Mouse (Mus musculus) frontal cortex, postnatal 25 days (tissue): ENCODE results near the gene Lyrm9.

Source experiments
- DNase-seq, 2 experiments: peaks; one replicate each; pipeline ENCODE4 v3.0.0; 2022; ENCODE audit warnings: low spot score in 2 of 2

The Lyrm9 gene

GRCm38 (mm10) chr11:78814461-78814941 is 11.9 kb upstream of the Lyrm9 start:
- DNase-seq, result no peak

GRCm38 (mm10) chr11:78815986-78816792 is 10.2 kb upstream of the Lyrm9 start:
- no peak for DNase-seq

GRCm38 (mm10) chr11:78817311-78818022 is 8.9 kb upstream of the Lyrm9 start:
- no peak for DNase-seq

- no peak for DNase-seq
Observed at GRCm38 (mm10) chr11:78820337-78821000, 5.9 kb upstream of the Lyrm9 start.

GRCm38 (mm10) chr11:78822792-78823498 is 3.4 kb upstream of the Lyrm9 start:
- no peak for DNase-seq

- DNase-seq, result no peak
Observed at GRCm38 (mm10) chr11:78827546-78827945, 1.2 kb downstream of the Lyrm9 start.

- DNase-seq, result no peak
Observed at GRCm38 (mm10) chr11:78828386-78828785, 2.0 kb downstream of the Lyrm9 start.

- DNase-seq, result no peak
Observed at GRCm38 (mm10) chr11:78829373-78829772, 3.0 kb downstream of the Lyrm9 start.

- no peak for DNase-seq
Observed at GRCm38 (mm10) chr11:78830180-78830579, 3.8 kb downstream of the Lyrm9 start.

- DNase-seq, result no peak
Observed at GRCm38 (mm10) chr11:78831716-78832115, 5.3 kb downstream of the Lyrm9 start.

- no peak for DNase-seq
Observed at GRCm38 (mm10) chr11:78832117-78832726, 5.8 kb downstream of the Lyrm9 start.

- no peak for DNase-seq
Observed at GRCm38 (mm10) chr11:78832816-78833314, 6.5 kb downstream of the Lyrm9 start.

GRCm38 (mm10) chr11:78836486-78836885 is 10.1 kb downstream of the Lyrm9 start:
- DNase-seq, result no peak

- peak; percentile 74 to 76 for DNase-seq
Observed at GRCm38 (mm10) chr11:78837989-78838388, 11.6 kb downstream of the Lyrm9 start.

GRCm38 (mm10) chr11:78839491-78839890 is 13.1 kb downstream of the Lyrm9 start:
- no peak for DNase-seq

- no peak for DNase-seq
Observed at GRCm38 (mm10) chr11:78840141-78840540, 13.8 kb downstream of the Lyrm9 start.

GRCm38 (mm10) chr11:78841987-78842386 is 15.6 kb downstream of the Lyrm9 start:
- no peak for DNase-seq

- DNase-seq, result no peak
Observed at GRCm38 (mm10) chr11:78846620-78847019, 20.2 kb downstream of the Lyrm9 start.

GRCm38 (mm10) chr11:78847884-78848848 is 21.8 kb downstream of the Lyrm9 start:
- no peak for DNase-seq

GRCm38 (mm10) chr11:78849859-78850258 is 23.5 kb downstream of the Lyrm9 start:
- DNase-seq, result no peak
